Mouse (Mus musculus) hindbrain, postnatal 0 days (tissue): ENCODE measurements around the gene S100b. TPM values are rescaled to one million over a fixed set of nuclear protein-coding genes. Genes with fewer than 3 reads are reported as not detected.

Experiments
- ATAC-seq: fragments of 200-750 bp; cut with Nextera tagmentation; 2 replicates; pipeline ENCODE4 v1.8.0; 2017; ENCODE audit warnings: mild to moderate bottlenecking, moderate TSS enrichment, moderate library complexity
- DNase-seq: peaks from one replicate; pipeline ENCODE4 v3.0.0-alpha.2; 2015; ENCODE audit warnings: low spot score
- H3K27ac ChIP-seq: fragments of 300-500 bp; sonication (generic); 2 replicates; pipeline ENCODE4 v1.5.1; 2014; ENCODE audit warnings: mild to moderate bottlenecking
- H3K27me3 ChIP-seq: fragments of 300-500 bp; sonication (generic); 2 replicates; pipeline ENCODE4 v1.6.1; 2014; ENCODE audit warnings: low read length, mixed read lengths; ENCODE audit not compliant: insufficient read depth
- H3K36me3 ChIP-seq: fragments of 300-500 bp; sonication (generic); 2 replicates; pipeline ENCODE4 v1.6.1; 2014; ENCODE audit warnings: low read length, mixed read lengths; ENCODE audit not compliant: insufficient read depth
- H3K4me1 ChIP-seq: fragments of 300-500 bp; sonication (generic); 2 replicates; pipeline ENCODE4 v1.6.1; 2014; ENCODE audit warnings: antibody characterized with exemption, low read length, mixed read lengths; ENCODE audit not compliant: insufficient read depth
- H3K4me2 ChIP-seq: fragments of 300-500 bp; sonication (generic); 2 replicates; pipeline ENCODE4 v1.6.1; 2014; ENCODE audit warnings: low read depth, mild to moderate bottlenecking, low read length, moderate library complexity, mixed read lengths
- H3K4me3 ChIP-seq: fragments of 300-500 bp; sonication (generic); 2 replicates; pipeline ENCODE4 v1.5.1; 2014; ENCODE audit warnings: low read length
- H3K9ac ChIP-seq: fragments of 300-500 bp; sonication (generic); replicated peaks from 2 replicates; pipeline ENCODE4 v1.6.1; 2014; ENCODE audit warnings: mild to moderate bottlenecking, low read length, moderate library complexity, mixed read lengths
- H3K9me3 ChIP-seq: fragments of 300-500 bp; sonication (generic); 2 replicates; pipeline ENCODE4 v1.6.1; 2016; ENCODE audit warnings: low read length, mixed read lengths
- CTCF ChIP-seq: IDR thresholded peaks from 2 replicates; pipeline ENCODE4 v1.5.1; 2016; ENCODE audit warnings: antibody characterized with exemption, control low read depth, low read depth
- WGBS: fragments of 180-500 bp; shearing (Covaris S2); extraction: QIAGEN DNeasy Blood & Tissue Kit; methylation state at CpG from one replicate; pipeline ENCODE4 v1.1.7; 2014; 5-methylcytosine and 5-hydroxymethylcytosine counted together
- polyA plus RNA-seq: library from polyadenylated mRNA; unstranded; fragments of >200 nt; fragmentation: Nextera tagmentation; extraction: Ambion mirVana; gene quantifications from 2 replicates; pipeline ENCODE4 v1.2.1, GENCODE M21; 2015
- total RNA-seq: library from RNA; depleted of rRNA; stranded (reverse); fragments of >200 nt; gene quantifications from 2 replicates; pipeline ENCODE4 v1.2.3, GENCODE M21; 2014; rRNA removed

Gene S100b
- total RNA-seq (13.0 and 22.3 TPM in 2 replicates), polyA plus RNA-seq (25.2 and 26.7 TPM in 2 replicates)

DNA sequence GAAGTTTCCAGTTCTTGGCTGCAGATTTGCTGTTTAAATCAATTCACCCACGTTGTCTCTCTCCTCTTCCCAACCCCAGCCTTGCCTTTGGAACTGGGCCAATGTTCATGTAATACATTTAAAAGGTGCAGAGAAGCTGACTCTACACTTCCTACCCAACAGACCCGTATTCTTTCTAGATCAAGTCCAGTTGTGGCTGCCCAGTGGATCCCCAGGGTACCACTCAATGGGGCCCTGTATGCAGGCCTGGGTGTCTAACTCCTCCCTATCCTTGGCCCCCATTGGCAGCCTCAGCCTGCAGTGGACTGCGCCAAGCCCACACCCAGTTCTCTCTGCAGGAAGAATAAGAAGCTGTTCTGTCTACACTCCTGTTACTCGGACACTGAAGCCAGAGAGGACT lies at the start of gene S100b:
S100b (plus strand) TSS at position 318 of the 400 bp plus-strand sequence.
- Histone ChIP-seq H3K9ac (no peak within 1 kb of the TSS; the same call in 1 of the 2 replicates), H3K4me3 (peak within 1 kb of the TSS; percentile 11; the same call in 1 of the 2 replicates), H3K4me1 (0 out of 2 replicates have a peak, but pooled peaks cover 3% of the 10 kb centered on the region), H3K4me2 (peak within 1 kb of the TSS; percentile 35), H3K27me3 (no peaks in the 10 kb centered on the region), H3K9me3 (no peaks in the 10 kb centered on the region), H3K36me3 (no peaks in the 10 kb centered on the region; the same call in 1 of the 2 replicates), H3K27ac (peak within 1 kb of the TSS; percentile 51; the same call in 1 of the 2 replicates)
- TF ChIP-seq CTCF, result no peak
- DNase-seq (peak; percentile 63), ATAC-seq (peak; percentile 79)
- WGBS, result 36% methylated on average over 4 of the region's 4 CpGs

DNA sequence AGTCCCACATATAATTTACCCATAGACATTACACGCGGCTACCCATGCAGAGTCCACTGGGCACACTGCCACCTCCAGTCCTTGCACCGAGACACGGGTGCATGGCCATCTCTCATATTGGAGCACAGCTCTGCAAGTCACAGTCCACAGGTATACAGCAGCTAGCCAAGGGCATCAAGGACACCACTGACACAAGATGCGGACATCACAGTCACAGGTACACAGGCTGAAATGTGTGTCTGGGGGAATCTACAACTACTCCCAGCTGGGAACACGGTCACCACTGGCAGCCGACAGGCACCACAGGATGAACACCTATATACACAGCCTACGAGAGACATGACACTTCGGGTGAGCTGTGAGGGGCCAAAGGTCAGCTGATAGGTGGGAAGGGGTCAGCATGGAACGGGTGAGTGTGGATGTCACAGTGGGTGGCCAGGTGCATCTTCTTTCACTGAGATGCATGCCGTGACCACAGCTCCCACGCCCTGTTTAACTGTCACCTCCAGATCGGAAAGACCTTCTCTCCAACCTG lies 46.3 kb upstream of the S100b start:
- TF ChIP-seq CTCF, result no peak
- Histone ChIP-seq H3K4me3 (no peak overlapping the region), H3K27ac (no peak overlapping the region), H3K36me3 (peaks cover 39% of the 10 kb centered on the region), H3K9ac (no peak overlapping the region), H3K4me1 (no peaks in the 10 kb centered on the region), H3K4me2 (no peak overlapping the region), H3K27me3 (no peaks in the 10 kb centered on the region), H3K9me3 (no peaks in the 10 kb centered on the region)
- no peak for ATAC-seq
- no peak for DNase-seq
- WGBS, result 89% methylated on average over 13 of the region's 13 CpGs

DNA sequence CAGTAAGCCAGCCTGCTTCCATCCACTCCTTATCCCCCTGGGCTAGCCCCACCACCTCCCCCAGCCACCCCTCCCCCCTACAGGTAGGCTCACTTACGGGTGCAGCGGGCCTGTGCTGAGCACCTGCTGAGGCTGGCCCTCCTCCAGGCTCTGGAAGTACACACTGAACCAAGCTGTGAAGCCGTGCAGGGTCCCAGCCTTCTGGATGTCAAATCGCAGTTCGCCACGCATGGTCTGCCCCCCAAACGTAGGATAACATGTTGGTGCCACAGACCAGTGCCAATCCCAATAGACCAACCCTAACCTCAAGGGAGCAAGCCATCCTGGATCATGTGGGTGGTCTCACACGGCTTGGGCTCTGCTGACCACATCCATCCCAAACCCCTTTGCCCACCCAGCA lies 44.4 kb upstream of the S100b start:
- H3K27ac ChIP-seq, result no peak overlapping the region
- no peak overlapping the region for H3K4me2 ChIP-seq
- H3K9ac ChIP-seq, result no peak overlapping the region
- no peak for DNase-seq
- no peak for ATAC-seq
- H3K36me3 ChIP-seq, result peaks cover 47% of the 10 kb centered on the region
- no peak for TF ChIP-seq CTCF
- no peak overlapping the region for H3K4me3 ChIP-seq
- H3K4me1 ChIP-seq, result no peaks in the 10 kb centered on the region
- WGBS, result 93% methylated on average over 8 of the region's 8 CpGs
- H3K27me3 ChIP-seq, result no peaks in the 10 kb centered on the region
- no peaks in the 10 kb centered on the region for H3K9me3 ChIP-seq

DNA sequence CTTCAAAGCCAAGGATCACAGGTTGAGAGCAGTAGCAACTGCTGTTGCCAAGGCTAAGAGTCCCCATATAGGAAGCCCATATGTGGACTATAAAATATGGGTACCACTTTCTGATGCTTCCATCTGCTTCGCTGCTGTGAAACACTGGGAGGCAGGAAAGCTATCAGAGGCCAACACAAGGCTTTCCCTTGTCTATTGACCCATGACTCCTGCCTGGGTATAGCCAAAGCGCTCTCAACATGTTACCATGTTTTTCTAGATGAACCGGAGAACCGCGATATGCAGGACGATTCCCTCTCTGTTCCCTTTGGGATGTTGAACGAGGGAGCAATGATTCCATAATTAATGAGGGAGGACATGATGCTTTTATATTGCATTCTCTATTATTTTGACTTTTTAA lies 42.8 kb upstream of the S100b start:
- 92% methylated on average over 7 of the region's 7 CpGs for WGBS
- H3K4me2 ChIP-seq, result no peak overlapping the region
- H3K27ac ChIP-seq, result no peak overlapping the region
- H3K9ac ChIP-seq, result no peak overlapping the region
- TF ChIP-seq CTCF, result no peak
- DNase-seq (no peak), ATAC-seq (no peak)
- H3K4me3 ChIP-seq, result no peak overlapping the region
- H3K36me3 ChIP-seq, result peaks cover 62% of the 10 kb centered on the region
- H3K4me1 ChIP-seq, result no peaks in the 10 kb centered on the region
- peaks cover 4% of the 10 kb centered on the region; the same call in 1 of the 2 replicates for H3K9me3 ChIP-seq
- H3K27me3 ChIP-seq, result no peaks in the 10 kb centered on the region

DNA sequence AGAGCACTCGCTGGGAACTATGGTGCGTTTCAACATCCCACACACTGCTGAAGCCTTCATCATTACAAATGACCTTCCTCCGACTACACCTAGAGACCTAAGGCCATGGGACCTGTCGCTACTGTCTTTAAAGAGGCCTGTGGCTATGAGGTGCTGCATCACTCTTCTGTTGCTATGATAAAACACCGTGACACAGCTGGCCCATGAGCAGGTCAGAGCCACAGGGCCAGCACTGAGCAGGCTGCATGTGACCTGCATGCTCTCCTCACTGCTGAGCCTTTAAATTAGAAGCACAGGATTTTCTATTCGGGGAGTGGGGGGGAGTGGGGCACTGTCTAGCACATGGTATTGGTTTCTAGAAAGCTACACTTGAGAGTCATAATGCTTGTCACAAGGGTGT lies 41.5 kb upstream of the S100b start:
- Histone ChIP-seq H3K9ac (no peak overlapping the region), H3K4me1 (no peaks in the 10 kb centered on the region), H3K4me2 (no peak overlapping the region), H3K36me3 (peaks cover 64% of the 10 kb centered on the region), H3K27me3 (no peaks in the 10 kb centered on the region), H3K9me3 (peaks cover 4% of the 10 kb centered on the region; the same call in 1 of the 2 replicates), H3K27ac (no peak overlapping the region), H3K4me3 (no peak overlapping the region)
- ATAC-seq, result no peak
- no peak for DNase-seq
- TF ChIP-seq CTCF, result no peak
- 96% methylated on average over 6 of the region's 6 CpGs for WGBS

DNA sequence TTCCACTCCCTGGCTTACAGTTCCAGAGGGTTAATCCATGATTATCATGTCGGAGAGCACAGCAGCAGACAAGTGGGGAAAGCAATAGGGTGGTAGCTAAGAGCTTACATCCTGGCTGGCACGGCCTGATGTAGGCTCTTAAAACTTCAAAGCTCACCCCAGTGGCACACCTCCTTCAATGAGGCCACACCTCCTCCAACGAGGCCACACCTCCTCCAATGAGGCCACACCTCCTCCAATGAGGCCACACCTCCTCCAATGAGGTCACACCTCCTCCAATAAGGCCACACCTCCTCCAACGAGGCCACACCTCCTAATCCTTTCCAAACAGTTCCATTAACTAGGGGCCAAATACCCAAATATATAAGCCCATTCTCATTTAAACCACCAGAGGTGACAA lies 39.5 kb upstream of the S100b start:
- no peak for TF ChIP-seq CTCF
- Histone ChIP-seq H3K9ac (no peak overlapping the region), H3K27me3 (no peaks in the 10 kb centered on the region), H3K4me2 (no peak overlapping the region), H3K4me1 (no peaks in the 10 kb centered on the region), H3K9me3 (peaks cover 4% of the 10 kb centered on the region; the same call in 1 of the 2 replicates), H3K4me3 (no peak overlapping the region), H3K27ac (no peak overlapping the region), H3K36me3 (peaks cover 63% of the 10 kb centered on the region)
- no peak for DNase-seq
- peak; percentile 35; the same call in 1 of the 2 replicates for ATAC-seq
- 96% methylated on average over 4 of the region's 4 CpGs for WGBS

DNA sequence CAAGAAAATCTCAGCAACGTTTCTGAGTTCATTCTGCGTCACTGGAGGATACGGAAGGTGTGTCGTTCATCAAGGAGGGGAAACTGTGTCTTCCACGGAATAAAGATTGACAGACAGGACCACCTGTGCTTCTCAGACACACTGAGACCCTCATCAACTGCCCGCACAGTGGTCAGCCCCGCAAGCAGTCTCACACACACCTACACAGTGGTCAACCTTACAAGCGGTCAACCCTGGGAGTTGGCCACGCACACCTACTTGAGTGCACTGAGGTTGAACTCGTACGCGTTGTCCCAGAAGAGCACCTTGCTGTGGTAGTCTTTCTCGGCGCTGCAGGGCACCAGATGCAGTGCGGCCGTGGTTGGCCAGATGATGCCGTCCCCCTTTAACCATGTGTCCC lies 36.6 kb upstream of the S100b start:
- Histone ChIP-seq H3K27ac (no peak overlapping the region), H3K4me2 (no peak overlapping the region), H3K4me3 (no peak overlapping the region), H3K4me1 (no peaks in the 10 kb centered on the region), H3K9ac (no peak overlapping the region), H3K36me3 (peaks cover 69% of the 10 kb centered on the region), H3K9me3 (peaks cover 4% of the 10 kb centered on the region; the same call in 1 of the 2 replicates), H3K27me3 (no peaks in the 10 kb centered on the region)
- 97% methylated on average over 17 of the region's 17 CpGs for WGBS
- TF ChIP-seq CTCF, result no peak
- DNase-seq (peak; percentile 0), ATAC-seq (no peak)
